ENCODE assay signal across 26 mouse cellular contexts in the genomic region with DNA sequence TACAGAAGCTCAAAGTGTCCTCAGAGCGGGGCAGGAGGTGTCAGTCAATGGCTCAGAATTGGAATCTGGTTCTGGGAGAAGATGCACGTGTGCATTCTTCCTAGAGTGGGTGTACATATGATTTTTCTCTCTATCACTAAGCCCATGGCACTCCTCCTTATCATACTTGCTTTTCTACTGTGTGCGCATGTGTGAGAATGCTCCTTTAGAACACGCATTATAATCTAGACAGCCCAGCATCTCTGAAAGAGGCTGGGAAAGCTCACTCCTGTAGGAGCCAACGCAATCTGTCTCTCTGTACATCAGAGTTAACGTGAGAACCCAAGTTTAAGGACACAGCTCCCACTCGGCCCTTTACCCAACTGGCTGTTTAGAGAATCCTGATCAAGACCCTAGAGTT.
DNase-seq lines count a peak whose midpoint lies in the region; ATAC-seq and TF ChIP-seq lines count a peak whose summit lies in the region.
"Had no signal": no experiment of that assay in that cellular context is flagged by ENCODE, and none has a peak within 500 bp of the region (broad histone marks: within the 10 kb centered on the region; RNA-seq: fewer than 3 reads in every experiment).

No protein-coding gene starts in this region.

- H3K4me3 ChIP-seq in forebrain, embryonic 11.5 days (ENCODE audit: low read depth, low read length): no peak overlapping the region
- no peak overlapping the region for H3K4me3 ChIP-seq in forebrain, embryonic 12.5 days (replicated peaks)
- no peak overlapping the region for H3K4me3 ChIP-seq in forebrain, postnatal 0 days (ENCODE audit: low read depth, low read length)
- H3K4me3 ChIP-seq in forebrain, embryonic 13.5 days: no peak overlapping the region
- no peak overlapping the region for H3K4me3 ChIP-seq in heart, embryonic 12.5 days
- H3K4me3 ChIP-seq in midbrain, embryonic 11.5 days (ENCODE audit: low read depth, low read length): no peak overlapping the region
- H3K4me3 ChIP-seq in midbrain, embryonic 10.5 days: no peak overlapping the region
- H3K4me3 ChIP-seq: embryonic facial prominence, embryonic 12.5 days; embryonic facial prominence, embryonic 15.5 days; heart, adult 2 months; heart, embryonic 15.5 days had no signal

- no peaks in the 10 kb centered on the region for H3K27me3 ChIP-seq in forebrain, embryonic 11.5 days (ENCODE audit: control insufficient read depth, insufficient read depth, low read length)
- H3K27me3 ChIP-seq in forebrain, embryonic 12.5 days: no peaks in the 10 kb centered on the region
- no peaks in the 10 kb centered on the region for H3K27me3 ChIP-seq in forebrain, postnatal 0 days (ENCODE audit: insufficient read depth, low read length)
- H3K27me3 ChIP-seq in forebrain, embryonic 13.5 days: no peaks in the 10 kb centered on the region
- no peaks in the 10 kb centered on the region for H3K27me3 ChIP-seq in heart, embryonic 12.5 days (replicated peaks)
- no peaks in the 10 kb centered on the region for H3K27me3 ChIP-seq in midbrain, embryonic 11.5 days (ENCODE audit: control insufficient read depth, insufficient read depth, low read length)
- H3K27me3 ChIP-seq in midbrain, embryonic 10.5 days (ENCODE audit: low read depth, poor library complexity, severe bottlenecking): no peaks in the 10 kb centered on the region
- H3K27me3 ChIP-seq: embryonic facial prominence, embryonic 12.5 days; embryonic facial prominence, embryonic 15.5 days; heart, embryonic 15.5 days had no signal

- H3K36me3 ChIP-seq in forebrain, embryonic 11.5 days (ENCODE audit: control insufficient read depth, insufficient read depth, low read length): no peaks in the 10 kb centered on the region
- no peaks in the 10 kb centered on the region for H3K36me3 ChIP-seq in forebrain, embryonic 12.5 days (replicated peaks)
- no peaks in the 10 kb centered on the region for H3K36me3 ChIP-seq in forebrain, postnatal 0 days (ENCODE audit: insufficient read depth)
- H3K36me3 ChIP-seq in forebrain, embryonic 13.5 days (ENCODE audit: poor library complexity, severe bottlenecking): no peaks in the 10 kb centered on the region
- no peaks in the 10 kb centered on the region for H3K36me3 ChIP-seq in heart, embryonic 12.5 days
- H3K36me3 ChIP-seq in midbrain, embryonic 11.5 days (ENCODE audit: control insufficient read depth, insufficient read depth, low read length): no peaks in the 10 kb centered on the region
- H3K36me3 ChIP-seq in midbrain, embryonic 10.5 days: no peaks in the 10 kb centered on the region
- H3K36me3 ChIP-seq: embryonic facial prominence, embryonic 12.5 days; embryonic facial prominence, embryonic 15.5 days; heart, embryonic 15.5 days had no signal

- no peak for TF ChIP-seq CTCF in forebrain, postnatal 0 days (IDR thresholded peaks at IDR 0.05; ENCODE audit: low read depth)

- H3K9me3 ChIP-seq in forebrain, embryonic 11.5 days (ENCODE audit: control insufficient read depth, low read length): no peaks in the 10 kb centered on the region
- no peaks in the 10 kb centered on the region for H3K9me3 ChIP-seq in forebrain, embryonic 12.5 days
- no peaks in the 10 kb centered on the region for H3K9me3 ChIP-seq in forebrain, postnatal 0 days (ENCODE audit: low read length)
- H3K9me3 ChIP-seq in forebrain, embryonic 13.5 days (replicated peaks): no peaks in the 10 kb centered on the region
- H3K9me3 ChIP-seq in heart, embryonic 12.5 days (replicated peaks): no peaks in the 10 kb centered on the region
- H3K9me3 ChIP-seq in midbrain, embryonic 11.5 days (ENCODE audit: control insufficient read depth, low read length): no peaks in the 10 kb centered on the region
- no peaks in the 10 kb centered on the region for H3K9me3 ChIP-seq in midbrain, embryonic 10.5 days (replicated peaks)
- H3K9me3 ChIP-seq: embryonic facial prominence, embryonic 12.5 days; embryonic facial prominence, embryonic 15.5 days; heart, embryonic 15.5 days had no signal

- no peak overlapping the region for H3K9ac ChIP-seq in forebrain, embryonic 11.5 days (ENCODE audit: low read length)
- no peak overlapping the region for H3K9ac ChIP-seq in forebrain, embryonic 12.5 days
- H3K9ac ChIP-seq in forebrain, postnatal 0 days: no peak overlapping the region
- no peak overlapping the region for H3K9ac ChIP-seq in forebrain, embryonic 13.5 days
- no peak overlapping the region for H3K9ac ChIP-seq in heart, embryonic 12.5 days
- H3K9ac ChIP-seq in midbrain, embryonic 11.5 days (ENCODE audit: low read length): no peak overlapping the region
- H3K9ac ChIP-seq: embryonic facial prominence, embryonic 12.5 days; embryonic facial prominence, embryonic 15.5 days; heart, embryonic 15.5 days; hindbrain, embryonic 14.5 days had no signal

- peak; percentile 33 for DNase-seq in forebrain, embryonic 11.5 days (ENCODE audit: low spot score)
- DNase-seq in forebrain, postnatal 0 days: no peak
- DNase-seq in heart, adult 18-20 months: no peak
- peak; percentile 69 for DNase-seq in midbrain, embryonic 11.5 days (ENCODE audit: low spot score, missing footprints)
- DNase-seq in midbrain, embryonic 10.5 days (ENCODE audit: low spot score): no peak
- DNase-seq: adrenal gland, adult 8-10 months; adrenal gland, postnatal 25 days; cerebellum, adult 18-20 months; cerebellum, adult 9-11 months; gastrocnemius, postnatal 25 days; heart, adult 2 months; heart, postnatal 10 days; heart, postnatal 4 days; kidney, adult 18-20 months had no signal

- no peak for ATAC-seq in forebrain, embryonic 11.5 days (replicated peaks; ENCODE audit: low FRiP score)
- no peak for ATAC-seq in forebrain, embryonic 12.5 days (ENCODE audit: low FRiP score)
- ATAC-seq in forebrain, postnatal 0 days: peak; percentile 52
- ATAC-seq in forebrain, embryonic 13.5 days: no peak; the same call in 1 of the 2 replicates
- no peak for ATAC-seq in heart, embryonic 12.5 days (ENCODE audit: insufficient number of reproducible peaks, low FRiP score)
- no peak for ATAC-seq in midbrain, embryonic 11.5 days (ENCODE audit: low FRiP score)
- ATAC-seq: activated CD4-positive, CD25-positive, alpha-beta regulatory T cell, adult 4 months; hindbrain, postnatal 0 days; inflammation-experienced regulatory T-cells, adult 6 months; intestine, embryonic 16.5 days had no signal

- H3K4me2 ChIP-seq in forebrain, embryonic 11.5 days (ENCODE audit: low read depth, low read length, severe bottlenecking): no peak overlapping the region
- no peak overlapping the region for H3K4me2 ChIP-seq in forebrain, embryonic 12.5 days
- H3K4me2 ChIP-seq in forebrain, postnatal 0 days (ENCODE audit: low read depth): no peak overlapping the region
- H3K4me2 ChIP-seq in forebrain, embryonic 13.5 days: no peak overlapping the region
- no peak overlapping the region for H3K4me2 ChIP-seq in heart, embryonic 12.5 days
- no peak overlapping the region for H3K4me2 ChIP-seq in midbrain, embryonic 11.5 days
- H3K4me2 ChIP-seq: embryonic facial prominence, embryonic 12.5 days; embryonic facial prominence, embryonic 15.5 days; heart, embryonic 11.5 days; heart, embryonic 15.5 days; hindbrain, embryonic 14.5 days had no signal

- H3K4me1 ChIP-seq in forebrain, embryonic 11.5 days (replicated peaks; ENCODE audit: control insufficient read depth, insufficient read depth, low read length): peaks cover 3% of the 10 kb centered on the region; the same call in 1 of the 2 replicates
- H3K4me1 ChIP-seq in forebrain, embryonic 12.5 days: peaks cover 7% of the 10 kb centered on the region; the same call in 1 of the 2 replicates
- peaks cover 4% of the 10 kb centered on the region; the same call in 1 of the 2 replicates for H3K4me1 ChIP-seq in forebrain, postnatal 0 days (ENCODE audit: insufficient read depth)
- peaks cover 36% of the 10 kb centered on the region for H3K4me1 ChIP-seq in forebrain, embryonic 13.5 days
- peaks cover 26% of the 10 kb centered on the region for H3K4me1 ChIP-seq in heart, embryonic 12.5 days (replicated peaks)
- H3K4me1 ChIP-seq in midbrain, embryonic 11.5 days (ENCODE audit: control insufficient read depth, insufficient read depth, low read length): no peaks in the 10 kb centered on the region
- H3K4me1 ChIP-seq in midbrain, embryonic 10.5 days: peaks cover 14% of the 10 kb centered on the region
- H3K4me1 ChIP-seq: embryonic facial prominence, embryonic 15.5 days had no signal

- H3K27ac ChIP-seq in forebrain, embryonic 11.5 days (ENCODE audit: low read depth, low read length): no peak overlapping the region
- no peak overlapping the region for H3K27ac ChIP-seq in forebrain, embryonic 12.5 days
- 0 out of 2 replicates have a peak overlapping the region, but pooled peaks have one; percentile 21 for H3K27ac ChIP-seq in forebrain, postnatal 0 days (ENCODE audit: low read depth, low read length)
- H3K27ac ChIP-seq in forebrain, embryonic 13.5 days: no peak overlapping the region
- peak overlapping the region; percentile 13; the same call in 1 of the 2 replicates for H3K27ac ChIP-seq in heart, embryonic 12.5 days (ENCODE audit: poor library complexity, severe bottlenecking)
- no peak overlapping the region for H3K27ac ChIP-seq in midbrain, embryonic 11.5 days (ENCODE audit: low read depth, low read length)
- no peak overlapping the region for H3K27ac ChIP-seq in midbrain, embryonic 10.5 days (replicated peaks)
- H3K27ac ChIP-seq: embryonic facial prominence, embryonic 12.5 days; embryonic facial prominence, embryonic 15.5 days; heart, adult 2 months; heart, embryonic 15.5 days; hindbrain, embryonic 14.5 days; hindbrain, postnatal 0 days had no signal

- 88% methylated on average over 7 of the region's 7 CpGs for WGBS in forebrain, embryonic 11.5 days
- 91% methylated on average over 7 of the region's 7 CpGs for WGBS in forebrain, embryonic 12.5 days
- 57% methylated on average over 7 of the region's 7 CpGs for WGBS in forebrain, postnatal 0 days
- 85% methylated on average over 7 of the region's 7 CpGs for WGBS in forebrain, embryonic 13.5 days
- 55% methylated on average over 7 of the region's 7 CpGs for WGBS in heart, embryonic 12.5 days
- 88% methylated on average over 7 of the region's 7 CpGs for WGBS in midbrain, embryonic 11.5 days
- 94% methylated on average over 7 of the region's 7 CpGs for WGBS in midbrain, embryonic 10.5 days

Comparison
In these comparisons a context has a peak if more than half of its experiments do, and no peak if none do; other contexts are left out.
1. DNase-seq: peak in forebrain, embryonic 11.5 days (single experiment) and midbrain, embryonic 11.5 days (single experiment); none in forebrain, postnatal 0 days (single experiment), heart, adult 18-20 months (0 of 2) and midbrain, embryonic 10.5 days (single experiment).
2. H3K27ac ChIP-seq: peak in forebrain, postnatal 0 days (single experiment) and heart, embryonic 12.5 days (single experiment); none in forebrain, embryonic 11.5 days (single experiment), forebrain, embryonic 12.5 days (single experiment), forebrain, embryonic 13.5 days (single experiment), midbrain, embryonic 11.5 days (single experiment) and midbrain, embryonic 10.5 days (single experiment).